Mouse (Mus musculus): ENCODE measurements around the gene Ankrd28. TPM values are rescaled to one million over a fixed set of nuclear protein-coding genes. Genes with fewer than 3 reads are reported as not detected.
A peak's percentile ranks its signal among the peaks of the same experiment; 100 is the strongest.

Gene Ankrd28
- polyA plus RNA-seq, 1 experiment from 2014 or later: 9.2 TPM

- ATAC-seq (no peak), DNase-seq (ENCODE audit: low spot score) (no peak)
- no peak overlapping the region for H3K4me2 ChIP-seq (ENCODE audit: low read length)
- no peaks in the 10 kb centered on the region for H3K27me3 ChIP-seq (replicated peaks; ENCODE audit: control insufficient read depth, insufficient read depth, low read length)
- no peak overlapping the region for H3K4me3 ChIP-seq (ENCODE audit: low read depth, low read length)
- no peak overlapping the region for H3K9ac ChIP-seq (ENCODE audit: low read length)
- no peaks in the 10 kb centered on the region for H3K4me1 ChIP-seq (ENCODE audit: control insufficient read depth, insufficient read depth, low read length)
- no peaks in the 10 kb centered on the region for H3K9me3 ChIP-seq (replicated peaks; ENCODE audit: control insufficient read depth, low read length)
- H3K27ac ChIP-seq (ENCODE audit: low read depth, low read length): no peak overlapping the region
- whole genome bisulfite sequencing: 90% methylated on average over 7 of the region's 7 CpGs
- no peaks in the 10 kb centered on the region for H3K36me3 ChIP-seq (ENCODE audit: control insufficient read depth, insufficient read depth, low read length)
Observed at GRCm38 (mm10) chr14:31800976-31801375, 29.5 kb downstream of the Ankrd28 start.

- Histone ChIP-seq H3K9me3 (replicated peaks; ENCODE audit: control insufficient read depth, low read length) (no peaks in the 10 kb centered on the region), H3K4me3 (ENCODE audit: low read depth, low read length) (no peak overlapping the region), H3K4me1 (ENCODE audit: control insufficient read depth, insufficient read depth, low read length) (no peaks in the 10 kb centered on the region), H3K4me2 (ENCODE audit: low read length) (no peak overlapping the region), H3K27me3 (replicated peaks; ENCODE audit: control insufficient read depth, insufficient read depth, low read length) (no peaks in the 10 kb centered on the region), H3K9ac (ENCODE audit: low read length) (no peak overlapping the region), H3K36me3 (ENCODE audit: control insufficient read depth, insufficient read depth, low read length) (no peaks in the 10 kb centered on the region), H3K27ac (ENCODE audit: low read depth, low read length) (no peak overlapping the region)
- no peak for DNase-seq (ENCODE audit: low spot score)
- no peak for ATAC-seq
- WGBS: 67% methylated on average over 5 of the region's 5 CpGs
Observed at GRCm38 (mm10) chr14:31800446-31800845, 30.0 kb downstream of the Ankrd28 start.

GRCm38 (mm10) chr14:31798937-31799336 lies 31.5 kb downstream of the Ankrd28 start:
- no peak for DNase-seq (ENCODE audit: low spot score)
- Histone ChIP-seq H3K4me3 (ENCODE audit: low read depth, low read length) (no peak overlapping the region), H3K36me3 (ENCODE audit: control insufficient read depth, insufficient read depth, low read length) (no peaks in the 10 kb centered on the region), H3K9me3 (replicated peaks; ENCODE audit: control insufficient read depth, low read length) (no peaks in the 10 kb centered on the region), H3K4me1 (ENCODE audit: control insufficient read depth, insufficient read depth, low read length) (no peaks in the 10 kb centered on the region), H3K27ac (ENCODE audit: low read depth, low read length) (no peak overlapping the region), H3K27me3 (replicated peaks; ENCODE audit: control insufficient read depth, insufficient read depth, low read length) (no peaks in the 10 kb centered on the region), H3K9ac (ENCODE audit: low read length) (no peak overlapping the region), H3K4me2 (ENCODE audit: low read length) (no peak overlapping the region)
- 79% methylated on average over 10 of the region's 10 CpGs for WGBS
- no peak for ATAC-seq

- no peaks in the 10 kb centered on the region for H3K9me3 ChIP-seq (replicated peaks; ENCODE audit: control insufficient read depth, low read length)
- H3K36me3 ChIP-seq (ENCODE audit: control insufficient read depth, insufficient read depth, low read length): no peaks in the 10 kb centered on the region
- H3K9ac ChIP-seq (ENCODE audit: low read length): no peak overlapping the region
- H3K27ac ChIP-seq (ENCODE audit: low read depth, low read length): no peak overlapping the region
- H3K4me2 ChIP-seq (ENCODE audit: low read length): no peak overlapping the region
- DNase-seq (ENCODE audit: low spot score) (no peak), ATAC-seq (no peak)
- no peak overlapping the region for H3K4me3 ChIP-seq (ENCODE audit: low read depth, low read length)
- H3K27me3 ChIP-seq (replicated peaks; ENCODE audit: control insufficient read depth, insufficient read depth, low read length): no peaks in the 10 kb centered on the region
- no peaks in the 10 kb centered on the region for H3K4me1 ChIP-seq (ENCODE audit: control insufficient read depth, insufficient read depth, low read length)
- 37% methylated on average over 1 of the region's 1 CpGs for WGBS
Observed at GRCm38 (mm10) chr14:31795535-31795934, 34.9 kb downstream of the Ankrd28 start.

- no peaks in the 10 kb centered on the region for H3K27me3 ChIP-seq (replicated peaks; ENCODE audit: control insufficient read depth, insufficient read depth, low read length)
- DNase-seq (ENCODE audit: low spot score) (no peak), ATAC-seq (peak; percentile 60; the same call in 1 of the 2 replicates)
- H3K36me3 ChIP-seq (ENCODE audit: control insufficient read depth, insufficient read depth, low read length): no peaks in the 10 kb centered on the region
- WGBS: 38% methylated on average over 1 of the region's 1 CpGs
- no peaks in the 10 kb centered on the region for H3K4me1 ChIP-seq (ENCODE audit: control insufficient read depth, insufficient read depth, low read length)
- H3K4me2 ChIP-seq (ENCODE audit: low read length): no peak overlapping the region
- H3K4me3 ChIP-seq (ENCODE audit: low read depth, low read length): no peak overlapping the region
- H3K27ac ChIP-seq (ENCODE audit: low read depth, low read length): no peak overlapping the region
- H3K9ac ChIP-seq (ENCODE audit: low read length): no peak overlapping the region
- H3K9me3 ChIP-seq (replicated peaks; ENCODE audit: control insufficient read depth, low read length): no peaks in the 10 kb centered on the region
Observed at GRCm38 (mm10) chr14:31794776-31795126, 35.7 kb downstream of the Ankrd28 start.

GRCm38 (mm10) chr14:31793979-31794775 lies 36.3 kb downstream of the Ankrd28 start:
- no peaks in the 10 kb centered on the region for H3K36me3 ChIP-seq (ENCODE audit: control insufficient read depth, insufficient read depth, low read length)
- no peak overlapping the region for H3K4me3 ChIP-seq (ENCODE audit: low read depth, low read length)
- DNase-seq (ENCODE audit: low spot score): peak; percentile 72
- no peak overlapping the region for H3K9ac ChIP-seq (ENCODE audit: low read length)
- no peaks in the 10 kb centered on the region for H3K4me1 ChIP-seq (ENCODE audit: control insufficient read depth, insufficient read depth, low read length)
- peak; percentile 90 for ATAC-seq
- H3K27me3 ChIP-seq (replicated peaks; ENCODE audit: control insufficient read depth, insufficient read depth, low read length): no peaks in the 10 kb centered on the region
- no peak overlapping the region for H3K27ac ChIP-seq (ENCODE audit: low read depth, low read length)
- WGBS: 64% methylated on average over 4 of the region's 4 CpGs
- H3K4me2 ChIP-seq (ENCODE audit: low read length): no peak overlapping the region
- H3K9me3 ChIP-seq (replicated peaks; ENCODE audit: control insufficient read depth, low read length): no peaks in the 10 kb centered on the region

- peaks cover 4% of the 10 kb centered on the region; the same call in 1 of the 2 replicates for H3K4me1 ChIP-seq (ENCODE audit: control insufficient read depth, insufficient read depth, low read length)
- no peak overlapping the region for H3K27ac ChIP-seq (ENCODE audit: low read depth, low read length)
- no peak; the same call in 1 of the 2 replicates for ATAC-seq
- DNase-seq (ENCODE audit: low spot score): peak; percentile 75
- H3K4me3 ChIP-seq (ENCODE audit: low read depth, low read length): no peak overlapping the region
- no peaks in the 10 kb centered on the region for H3K9me3 ChIP-seq (replicated peaks; ENCODE audit: control insufficient read depth, low read length)
- H3K4me2 ChIP-seq (ENCODE audit: low read length): no peak overlapping the region
- no peak overlapping the region for H3K9ac ChIP-seq (ENCODE audit: low read length)
- no peaks in the 10 kb centered on the region for H3K36me3 ChIP-seq (ENCODE audit: control insufficient read depth, insufficient read depth, low read length)
- no peaks in the 10 kb centered on the region for H3K27me3 ChIP-seq (replicated peaks; ENCODE audit: control insufficient read depth, insufficient read depth, low read length)
- 48% methylated on average over 1 of the region's 1 CpGs for WGBS
Observed at GRCm38 (mm10) chr14:31790797-31791196, 39.7 kb downstream of the Ankrd28 start.

GRCm38 (mm10) chr14:31786906-31787305 lies 43.5 kb downstream of the Ankrd28 start:
- WGBS: 15% methylated on average over 2 of the region's 2 CpGs
- Histone ChIP-seq H3K9me3 (replicated peaks; ENCODE audit: control insufficient read depth, low read length) (no peaks in the 10 kb centered on the region), H3K4me2 (ENCODE audit: low read length) (no peak overlapping the region)

GRCm38 (mm10) chr14:31785681-31786080 lies 44.8 kb downstream of the Ankrd28 start:
- no peak overlapping the region for H3K9ac ChIP-seq (ENCODE audit: low read length)
- H3K36me3 ChIP-seq (ENCODE audit: control insufficient read depth, insufficient read depth, low read length): no peaks in the 10 kb centered on the region
- peaks cover 19% of the 10 kb centered on the region for H3K4me1 ChIP-seq (ENCODE audit: control insufficient read depth, insufficient read depth, low read length)
- H3K4me3 ChIP-seq (ENCODE audit: low read depth, low read length): no peak overlapping the region
- H3K27me3 ChIP-seq (replicated peaks; ENCODE audit: control insufficient read depth, insufficient read depth, low read length): no peaks in the 10 kb centered on the region
- no peak overlapping the region for H3K27ac ChIP-seq (ENCODE audit: low read depth, low read length)
- DNase-seq (ENCODE audit: low spot score) (no peak), ATAC-seq (no peak)
- H3K9me3 ChIP-seq (replicated peaks; ENCODE audit: control insufficient read depth, low read length): no peaks in the 10 kb centered on the region
- no peak overlapping the region for H3K4me2 ChIP-seq (ENCODE audit: low read length)

More at GRCm38 (mm10) chr14:31786906-31787305, 43.5 kb downstream of the Ankrd28 start:
- Histone ChIP-seq H3K9ac (ENCODE audit: low read length) (peak overlapping the region; percentile 25; the same call in 1 of the 2 replicates), H3K4me1 (ENCODE audit: control insufficient read depth, insufficient read depth, low read length) (peaks cover 10% of the 10 kb centered on the region), H3K4me3 (ENCODE audit: low read depth, low read length) (no peak overlapping the region), H3K27me3 (replicated peaks; ENCODE audit: control insufficient read depth, insufficient read depth, low read length) (no peaks in the 10 kb centered on the region), H3K27ac (ENCODE audit: low read depth, low read length) (no peak overlapping the region), H3K36me3 (ENCODE audit: control insufficient read depth, insufficient read depth, low read length) (no peaks in the 10 kb centered on the region)
- DNase-seq (ENCODE audit: low spot score) (no peak), ATAC-seq (no peak)

Measured in forebrain, embryonic 14.5 days (tissue).